Comparison of ENCODE assay signal across 8 mouse cellular contexts in the genomic region with DNA sequence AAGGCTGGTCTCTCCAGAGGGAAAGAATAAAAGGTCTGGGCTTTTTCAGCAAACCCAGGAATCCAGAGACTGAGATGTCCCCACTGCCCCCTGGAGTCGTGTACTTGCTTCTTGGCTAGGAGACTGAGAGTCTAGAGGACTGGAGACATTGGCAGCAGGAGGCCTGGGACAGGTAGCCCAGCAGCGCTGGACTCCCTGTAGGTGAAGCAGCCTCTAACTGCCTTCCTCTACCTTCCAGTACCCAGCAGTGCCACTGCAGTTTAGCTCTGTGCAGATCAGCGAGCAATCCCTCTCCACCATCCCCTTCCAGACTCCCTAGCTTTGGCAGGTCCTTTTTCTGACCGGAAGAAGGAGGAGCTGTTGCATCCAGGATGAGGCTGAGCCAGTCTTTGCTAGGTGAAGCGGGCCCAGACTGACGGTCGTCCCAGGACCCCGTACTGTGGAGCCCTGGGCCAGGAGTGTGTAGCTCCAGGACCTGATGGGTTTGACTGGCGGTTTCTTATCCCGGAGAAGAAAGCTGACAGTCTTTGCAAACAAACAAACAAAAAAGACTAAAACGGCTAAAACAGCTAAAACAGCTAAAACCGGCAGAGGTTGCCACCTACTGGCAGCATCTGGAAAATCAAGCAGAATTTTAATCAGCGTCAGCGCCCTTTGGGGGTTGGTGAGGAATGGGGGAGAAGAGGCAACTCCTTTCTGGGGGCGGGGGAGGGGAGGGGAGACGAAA. TPM values are rescaled to one million over a fixed set of nuclear protein-coding genes. Genes with fewer than 3 reads are reported as not detected.
DNase-seq lines count a peak whose midpoint lies in the region; ATAC-seq and TF ChIP-seq lines count a peak whose summit lies in the region.

No protein-coding gene starts in this region.

- TF ChIP-seq CTCF in left cerebral cortex, adult 2 months (IDR thresholded peaks at IDR 0.05) = peak; percentile 70

- peak overlapping the region; percentile 55 for H3K4me3 ChIP-seq in left cerebral cortex, adult 2 months

- H3K27ac ChIP-seq in left cerebral cortex, adult 2 months = peak overlapping the region; percentile 74

- intact Hi-C loops in left cerebral cortex, adult 2 months (cut with DNase I) = loop anchor here (2.0 kb wide), 3 partner anchors 32 to 268 kb away; partner anchors contain the start of gene Ddhd1

- peak; percentile 65 for ATAC-seq in activated CD4-positive, CD25-positive, alpha-beta regulatory T cell, adult 4 months
- ATAC-seq in megakaryocyte, adult 5-6 weeks (ENCODE audit: poor library complexity, severe bottlenecking) = peak; percentile 70

- DNase-seq in cerebellum, postnatal 4 days (ENCODE audit: low spot score in 2 of 2) = peak; percentile 27 to 63
- DNase-seq in gastrocnemius, adult 8-10 months (ENCODE audit: low spot score in 2 of 2) = peak; percentile 13 to 15
- peak; percentile 56 for DNase-seq in hindlimb bud, embryonic 11.5 days (ENCODE audit: extremely low spot score, low read depth, low spot score)
- peak; percentile 47 to 65 for DNase-seq in left cerebral cortex, adult 2 months (ENCODE audit: extremely low spot score in 1 of 2, low spot score in 2 of 2)
- peak; percentile 44 to 65 for DNase-seq in right cerebral cortex, postnatal 10 days (ENCODE audit: low spot score in 2 of 2)
- DNase-seq in yolk sac, embryonic 10.5 days (ENCODE audit: low spot score) = peak; percentile 71

RNA-seq across cellular contexts. Expression of gene Ddhd1, which starts 32.7 kb away (rescaled TPM):
- 10 to 100 TPM in 1 of 2 experiments, 1 to 10 TPM in 1; 7.7 to 13.8 TPM for polyA plus RNA-seq in activated CD4-positive, CD25-positive, alpha-beta regulatory T cell, adult 4 months (2017; shearing (Covaris generic))
- 1 to 10 TPM; 1.2 to 2.8 (median 1.5) TPM for total RNA-seq in gastrocnemius, adult 8-10 months (2022)
- total RNA-seq in left cerebral cortex, adult 2 months (2021) = 10 to 100 TPM; 79.7 to 82.8 TPM
- 34.0 and 34.3 TPM in 2 replicates for total RNA-seq in megakaryocyte, adult 5-6 weeks (2015)
- 43.1 and 46.5 TPM in 2 replicates for total RNA-seq in megakaryocyte, adult 5-6 weeks (2017)

Comparison
In these comparisons a context has a peak if more than half of its experiments do, and no peak if none do; other contexts are left out.
1. Peak in every context shown above with its lines: DNase-seq, ATAC-seq, H3K4me3 ChIP-seq and H3K27ac ChIP-seq.
2. DNase-seq: peak in every context shown above with its lines; median percentile 71 in yolk sac, embryonic 10.5 days; 56 in hindlimb bud, embryonic 11.5 days; 56 in left cerebral cortex, adult 2 months; 54 in right cerebral cortex, postnatal 10 days; 45 in cerebellum, postnatal 4 days; 14 in gastrocnemius, adult 8-10 months.
3. RNA of gene Ddhd1, which starts 32.7 kb away (total RNA-seq): 79.7 to 82.8 TPM in left cerebral cortex, adult 2 months and 34.0 to 46.5 TPM in megakaryocyte, adult 5-6 weeks; 1.2 to 2.8 TPM in gastrocnemius, adult 8-10 months; every median in the first group is over 4 times any median in the second.